ENCODE assay signal across 21 mouse cellular contexts in the genomic region with DNA sequence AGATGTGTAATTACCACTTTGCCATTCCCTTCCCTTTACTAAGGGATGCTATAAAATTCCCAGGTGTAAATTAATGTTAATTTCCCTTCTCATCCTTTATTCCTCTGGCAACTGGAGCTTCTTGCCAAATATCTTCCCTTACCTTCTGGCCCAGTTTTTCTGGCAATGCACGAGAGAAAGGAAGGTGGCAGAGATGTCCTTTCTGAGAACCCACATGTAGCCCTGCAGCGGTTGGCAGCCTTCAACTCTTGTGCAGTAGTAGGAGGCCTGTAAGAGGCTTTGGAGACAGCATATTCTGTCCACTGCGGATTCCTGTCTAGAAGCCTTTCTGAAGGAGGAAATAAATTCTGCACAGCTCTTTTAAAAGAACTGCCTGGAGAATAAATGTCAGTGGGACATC. TPM values are rescaled to one million over a fixed set of nuclear protein-coding genes. Genes with fewer than 3 reads are reported as not detected.
"Had no signal": no experiment of that assay in that cellular context is flagged by ENCODE, and none has a peak within 500 bp of the region (broad histone marks: within the 10 kb centered on the region; RNA-seq: fewer than 3 reads in every experiment).

No protein-coding gene starts in this region.

- DNase-seq: retina, postnatal 1 day; right cerebral cortex, adult 18-20 months; right cerebral cortex, postnatal 14 days; right cerebral cortex, postnatal 25 days; right cerebral cortex, postnatal 4 days; spleen, adult 18-20 months; thymus, adult 18-20 months; thymus, adult 2 months; thymus, postnatal 14 days; thymus, postnatal 25 days; thymus, postnatal 36 days; thymus, postnatal 4 days had no signal

RNA-seq across cellular contexts. Expression of a gene that starts 20.0 kb away (rescaled TPM):
- total RNA-seq: neutrophil, adult 5-6 weeks had no signal
- polyA plus RNA-seq: small intestine, adult 2 months; spleen, adult 2 months; stomach, embryonic 14.5 days; stomach, embryonic 15.5 days; stomach, embryonic 16.5 days; stomach, postnatal 0 days; thymus, adult 2 months; thymus, postnatal 0 days; urinary bladder, adult 2 months had no signal
